Mouse (Mus musculus) liver, embryonic 15.5 days (tissue): ENCODE results near the gene Clta. TPM values are rescaled to one million over a fixed set of nuclear protein-coding genes. Genes with fewer than 3 reads are reported as not detected.
A peak's percentile ranks its signal among the peaks of the same experiment; 100 is the strongest.

Source experiments
- ATAC-seq: fragments of 200-750 bp; cut with Nextera tagmentation; 2 replicates; pipeline ENCODE4 v1.8.0; 2017; ENCODE audit warnings: moderate number of reproducible peaks, mild to moderate bottlenecking, moderate library complexity; ENCODE audit not compliant: insufficient read depth
- H3K27ac ChIP-seq: fragments of 300-500 bp; sonication (generic); replicated peaks from 2 replicates; pipeline ENCODE4 v1.5.1; 2015; ENCODE audit warnings: mild to moderate bottlenecking, inconsistent platforms
- H3K27me3 ChIP-seq: fragments of 300-500 bp; sonication (generic); 2 replicates; pipeline ENCODE4 v1.6.1; 2015; ENCODE audit warnings: mild to moderate bottlenecking, inconsistent platforms
- H3K36me3 ChIP-seq: fragments of 300-500 bp; sonication (generic); replicated peaks from 2 replicates; pipeline ENCODE4 v1.6.1; 2015; ENCODE audit warnings: moderate library complexity, mild to moderate bottlenecking, inconsistent platforms
- H3K4me1 ChIP-seq: fragments of 300-500 bp; sonication (generic); replicated peaks from 2 replicates; pipeline ENCODE4 v1.6.1; 2015; ENCODE audit warnings: inconsistent platforms
- H3K4me2 ChIP-seq: fragments of 300-500 bp; sonication (generic); 2 replicates; pipeline ENCODE4 v1.6.1; 2015; ENCODE audit warnings: moderate library complexity, mild to moderate bottlenecking, inconsistent platforms
- H3K4me3 ChIP-seq: fragments of 300-500 bp; sonication (generic); replicated peaks from 2 replicates; pipeline ENCODE4 v1.5.1; 2015; ENCODE audit warnings: mild to moderate bottlenecking, inconsistent platforms
- H3K9ac ChIP-seq: fragments of 300-500 bp; sonication (generic); 2 replicates; pipeline ENCODE4 v1.6.1; 2015; ENCODE audit warnings: moderate library complexity, mild to moderate bottlenecking, inconsistent platforms
- H3K9me3 ChIP-seq: fragments of 300-500 bp; sonication (generic); replicated peaks from 2 replicates; pipeline ENCODE4 v1.6.1; 2016; ENCODE audit warnings: inconsistent platforms
- WGBS: fragments of 180-500 bp; shearing (Covaris S2); methylation state at CpG from one replicate; pipeline ENCODE4 v1.1.7; 2015; ENCODE audit warnings: mixed read lengths; ENCODE audit not compliant: insufficient replicate concordance; 5-methylcytosine and 5-hydroxymethylcytosine counted together
- polyA plus RNA-seq: library from polyadenylated mRNA; unstranded; fragments of >200 nt; fragmentation: Nextera tagmentation; extraction: Ambion mirVana; gene quantifications from 2 replicates; pipeline ENCODE4 v1.2.1, GENCODE M21; 2015

Gene Clta
- polyA plus RNA-seq, 1 experiment from 2014 or later: 117 TPM

DNA sequence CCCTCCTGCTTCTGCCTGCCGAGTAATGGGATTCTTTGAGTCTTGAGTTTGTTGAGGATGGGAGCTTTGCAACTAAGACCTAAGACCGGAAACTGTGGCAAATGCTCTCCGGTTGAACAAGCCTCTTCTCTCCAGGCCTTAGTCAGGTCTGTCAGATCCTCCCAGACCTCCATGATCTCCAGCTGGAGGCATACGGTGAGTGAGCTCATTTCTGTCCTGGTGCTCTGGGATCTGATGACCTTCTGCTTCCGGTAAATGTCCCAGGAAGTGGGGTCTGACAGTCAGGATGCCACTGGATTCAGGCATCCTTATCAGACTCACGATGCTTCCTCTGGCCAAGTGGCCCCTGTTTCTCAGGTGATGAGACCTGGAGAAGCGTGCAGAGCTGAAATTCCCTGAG is 23.0 kb upstream of the Clta start:
- Histone ChIP-seq H3K27me3 (no peaks in the 10 kb centered on the region; the same call in 1 of the 2 replicates), H3K36me3 (peaks cover 9% of the 10 kb centered on the region), H3K4me2 (no peak overlapping the region), H3K9ac (no peak overlapping the region), H3K27ac (no peak overlapping the region), H3K4me3 (no peak overlapping the region), H3K9me3 (no peaks in the 10 kb centered on the region), H3K4me1 (peaks cover 26% of the 10 kb centered on the region)
- WGBS: 63% methylated on average over 7 of the region's 7 CpGs
- no peak for ATAC-seq

- no peaks in the 10 kb centered on the region for H3K9me3 ChIP-seq
- no peaks in the 10 kb centered on the region; the same call in 1 of the 2 replicates for H3K27me3 ChIP-seq
- peak overlapping the region; percentile 54 for H3K9ac ChIP-seq
- H3K4me2 ChIP-seq: peak overlapping the region; percentile 78
- H3K36me3 ChIP-seq: peaks cover 5% of the 10 kb centered on the region
- 1% methylated on average over 24 of the region's 24 CpGs for WGBS
- ATAC-seq: peak; percentile 92
- peaks cover 26% of the 10 kb centered on the region for H3K4me1 ChIP-seq
- H3K4me3 ChIP-seq: peak overlapping the region; percentile 45
- 0 out of 2 replicates have a peak overlapping the region, but pooled peaks have one; percentile 6 for H3K27ac ChIP-seq
Measured at GRCm38 (mm10) chr4:43982053-43982732, 22.1 kb upstream of the Clta start.

DNA sequence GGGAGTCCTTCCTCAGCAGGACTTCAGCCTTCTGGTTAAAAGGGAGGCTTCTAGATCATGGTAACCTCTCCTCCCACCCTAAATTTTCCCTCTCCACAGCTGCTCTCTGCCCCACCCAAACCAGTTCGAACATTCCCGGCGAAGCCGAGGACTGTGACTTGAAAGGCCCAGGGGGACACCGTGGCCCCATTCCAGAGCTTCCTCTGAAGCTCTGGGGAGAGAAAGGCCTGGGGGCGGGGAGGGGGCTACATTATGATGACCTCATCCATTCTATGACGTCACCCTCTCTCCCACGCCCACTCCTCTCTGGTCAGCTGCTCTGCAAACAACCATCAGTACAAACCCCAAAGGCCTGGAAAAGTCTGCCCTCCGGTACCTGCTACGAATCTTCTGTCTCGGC is 21.1 kb upstream of the Clta start, which contains the start of gene Ccin:
TSS of gene Ccin (plus strand) at position 303 of the 400 bp plus-strand sequence.
- Histone ChIP-seq H3K9ac (peak within 1 kb of the TSS; percentile 54), H3K4me1 (peaks cover 26% of the 10 kb centered on the region), H3K9me3 (no peaks in the 10 kb centered on the region), H3K4me3 (peak within 1 kb of the TSS; percentile 45), H3K4me2 (peak within 1 kb of the TSS; percentile 78), H3K27me3 (no peaks in the 10 kb centered on the region; the same call in 1 of the 2 replicates), H3K27ac (0 out of 2 replicates have a peak within 1 kb of the TSS, but pooled peaks have one; percentile 6), H3K36me3 (no peaks in the 10 kb centered on the region; the same call in 1 of the 2 replicates)
- WGBS: 73% methylated on average over 11 of the region's 11 CpGs
- no peak for ATAC-seq

DNA sequence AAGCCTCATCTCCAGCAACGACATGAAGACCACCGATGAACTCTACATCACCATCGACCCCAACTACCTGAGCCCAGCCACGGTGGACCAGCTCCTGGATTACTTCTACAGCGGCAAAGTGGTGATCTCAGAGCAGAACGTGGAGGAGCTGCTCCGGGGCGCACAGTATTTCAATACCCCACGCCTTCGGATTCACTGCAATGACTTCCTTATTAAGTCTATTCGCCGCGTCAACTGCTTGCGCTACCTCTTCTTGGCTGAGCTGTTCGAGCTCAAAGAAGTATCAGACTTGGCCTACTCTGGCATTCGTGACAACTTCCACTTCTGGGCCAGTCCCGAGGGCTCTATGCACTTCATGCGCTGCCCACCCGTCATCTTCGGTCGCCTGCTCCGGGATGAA is 20.5 kb upstream of the Clta start:
- 85% methylated on average over 22 of the region's 22 CpGs for WGBS
- Histone ChIP-seq H3K27me3 (no peaks in the 10 kb centered on the region; the same call in 1 of the 2 replicates), H3K27ac (no peak overlapping the region), H3K4me1 (peaks cover 20% of the 10 kb centered on the region), H3K9ac (no peak overlapping the region), H3K4me2 (no peak overlapping the region), H3K9me3 (no peaks in the 10 kb centered on the region), H3K36me3 (no peaks in the 10 kb centered on the region; the same call in 1 of the 2 replicates), H3K4me3 (no peak overlapping the region)
- ATAC-seq: no peak

GRCm38 (mm10) chr4:43984326-43984725 is 19.9 kb upstream of the Clta start:
- H3K9me3 ChIP-seq: no peaks in the 10 kb centered on the region
- no peak overlapping the region for H3K4me3 ChIP-seq
- WGBS: 81% methylated on average over 19 of the region's 19 CpGs
- no peak overlapping the region for H3K9ac ChIP-seq
- no peaks in the 10 kb centered on the region; the same call in 1 of the 2 replicates for H3K27me3 ChIP-seq
- peaks cover 19% of the 10 kb centered on the region for H3K4me1 ChIP-seq
- no peaks in the 10 kb centered on the region; the same call in 1 of the 2 replicates for H3K36me3 ChIP-seq
- no peak for ATAC-seq
- H3K27ac ChIP-seq: no peak overlapping the region
- H3K4me2 ChIP-seq: no peak overlapping the region

DNA sequence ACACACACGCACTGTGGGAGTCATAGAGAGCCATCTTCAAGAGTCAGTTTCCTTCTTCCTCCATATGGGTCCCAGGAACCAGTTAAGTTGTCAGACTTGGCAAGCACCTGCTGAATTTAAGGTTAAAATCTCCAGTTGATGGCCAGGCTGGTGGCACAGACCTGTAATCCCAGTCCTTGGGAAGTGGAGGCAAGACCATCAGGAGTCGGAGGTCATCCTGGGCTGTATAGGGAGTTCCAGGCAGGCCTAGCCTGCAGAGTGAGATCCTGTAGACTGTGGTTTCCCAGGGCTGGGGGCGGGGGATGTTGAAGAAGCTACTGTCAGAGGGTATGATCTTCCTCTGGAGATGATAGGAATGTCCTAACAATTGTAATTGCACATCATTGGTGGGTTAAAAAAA is 15.3 kb upstream of the Clta start:
- WGBS: 68% methylated on average over 3 of the region's 3 CpGs

DNA sequence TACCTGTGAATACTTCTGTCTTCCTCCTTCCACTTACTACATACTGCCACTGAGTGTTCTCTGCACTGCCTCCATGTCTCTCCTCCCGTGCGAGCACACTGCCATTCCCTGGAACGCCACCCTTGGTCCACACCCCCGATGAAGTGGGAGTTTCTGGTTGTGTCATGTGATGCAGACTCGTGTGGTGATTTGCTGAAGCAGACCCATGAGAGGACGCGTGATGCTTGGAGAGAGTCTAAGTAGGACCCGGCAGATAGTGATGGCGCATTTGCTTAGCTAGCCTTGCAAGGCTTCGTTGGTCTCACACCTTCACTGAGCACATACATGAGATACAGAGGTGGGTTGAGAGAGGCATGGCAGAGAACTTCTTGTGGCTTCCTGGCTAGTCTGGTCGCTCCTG is 11.2 kb upstream of the Clta start:
- H3K4me1 ChIP-seq: no peaks in the 10 kb centered on the region
- no peak overlapping the region for H3K4me3 ChIP-seq
- H3K36me3 ChIP-seq: no peaks in the 10 kb centered on the region
- H3K27ac ChIP-seq: no peak overlapping the region
- 85% methylated on average over 11 of the region's 11 CpGs for WGBS
- no peaks in the 10 kb centered on the region for H3K27me3 ChIP-seq
- H3K9ac ChIP-seq: no peak overlapping the region
- ATAC-seq: no peak
- H3K9me3 ChIP-seq: no peaks in the 10 kb centered on the region
- H3K4me2 ChIP-seq: no peak overlapping the region

More for the DNA sequence above, 15.3 kb upstream of the Clta start:
- no peak overlapping the region for H3K27ac ChIP-seq
- no peaks in the 10 kb centered on the region for H3K9me3 ChIP-seq
- H3K9ac ChIP-seq: no peak overlapping the region
- ATAC-seq: no peak
- H3K4me1 ChIP-seq: no peaks in the 10 kb centered on the region
- H3K4me2 ChIP-seq: no peak overlapping the region
- no peaks in the 10 kb centered on the region for H3K36me3 ChIP-seq
- H3K4me3 ChIP-seq: no peak overlapping the region
- no peaks in the 10 kb centered on the region; the same call in 1 of the 2 replicates for H3K27me3 ChIP-seq

DNA sequence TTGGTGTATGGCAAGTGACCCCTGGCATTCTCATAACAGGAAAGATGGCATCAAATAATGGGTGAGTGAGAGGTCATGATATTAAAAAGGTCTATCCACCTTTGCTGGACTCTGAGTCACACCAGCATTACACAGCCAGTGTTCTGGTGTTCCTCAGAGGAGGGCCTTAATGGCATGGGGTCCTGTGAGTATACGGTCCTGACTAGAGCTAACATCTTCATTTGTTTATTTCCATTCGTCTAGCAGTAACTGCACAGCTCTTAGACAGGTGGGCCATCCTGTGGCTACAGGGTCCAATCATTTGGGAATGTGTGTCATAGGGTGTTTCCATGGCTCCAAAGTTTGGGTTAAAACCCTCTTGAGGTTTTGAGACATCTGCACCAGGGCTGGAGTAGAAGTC is 9.9 kb upstream of the Clta start:
- Histone ChIP-seq H3K9ac (no peak overlapping the region), H3K27ac (no peak overlapping the region), H3K4me3 (no peak overlapping the region), H3K4me1 (no peaks in the 10 kb centered on the region), H3K9me3 (no peaks in the 10 kb centered on the region), H3K4me2 (no peak overlapping the region), H3K27me3 (no peaks in the 10 kb centered on the region), H3K36me3 (no peaks in the 10 kb centered on the region)
- 51% methylated on average over 2 of the region's 2 CpGs for WGBS
- no peak for ATAC-seq

- peaks cover 33% of the 10 kb centered on the region for H3K4me1 ChIP-seq
- WGBS: 29% methylated on average over 6 of the region's 6 CpGs
- no peaks in the 10 kb centered on the region for H3K27me3 ChIP-seq
- H3K27ac ChIP-seq: peak overlapping the region; percentile 95
- peak overlapping the region; percentile 62 for H3K9ac ChIP-seq
- H3K36me3 ChIP-seq: peaks cover 9% of the 10 kb centered on the region; the same call in 1 of the 2 replicates
- H3K9me3 ChIP-seq: no peaks in the 10 kb centered on the region
- H3K4me2 ChIP-seq: peak overlapping the region; percentile 77
- peak; percentile 84 for ATAC-seq
- H3K4me3 ChIP-seq: peak overlapping the region; percentile 61
Measured at GRCm38 (mm10) chr4:44003622-44004021, 630 bp upstream of the Clta start.

GRCm38 (mm10) chr4:44004623-44005409 is 564 bp downstream of the Clta start:
- H3K36me3 ChIP-seq: peaks cover 9% of the 10 kb centered on the region; the same call in 1 of the 2 replicates
- H3K4me1 ChIP-seq: peaks cover 37% of the 10 kb centered on the region
- H3K27me3 ChIP-seq: no peaks in the 10 kb centered on the region
- 58% methylated on average over 3 of the region's 3 CpGs for WGBS
- H3K4me3 ChIP-seq: peak overlapping the region; percentile 61
- peak; percentile 50 for ATAC-seq
- peak overlapping the region; percentile 95 for H3K27ac ChIP-seq
- H3K9ac ChIP-seq: peak overlapping the region; percentile 62
- no peaks in the 10 kb centered on the region for H3K9me3 ChIP-seq
- peak overlapping the region; percentile 77 for H3K4me2 ChIP-seq

- Histone ChIP-seq H3K27ac (no peak overlapping the region), H3K4me1 (peaks cover 50% of the 10 kb centered on the region), H3K36me3 (peaks cover 21% of the 10 kb centered on the region), H3K9ac (no peak overlapping the region), H3K4me3 (no peak overlapping the region), H3K9me3 (no peaks in the 10 kb centered on the region), H3K27me3 (no peaks in the 10 kb centered on the region), H3K4me2 (no peak overlapping the region)
- ATAC-seq: no peak
- WGBS: 86% methylated on average over 1 of the region's 1 CpGs
Measured at GRCm38 (mm10) chr4:44010176-44010575, 5.9 kb downstream of the Clta start.
